Mouse (Mus musculus) liver, embryonic 14.5 days (tissue): Measurements from ENCODE around the gene Fosb. TPM values are rescaled to one million over a fixed set of nuclear protein-coding genes. Genes with fewer than 3 reads are reported as not detected.
A peak's percentile ranks its signal among the peaks of the same experiment; 100 is the strongest.

Source experiments
- ATAC-seq: fragments of 200-750 bp; cut with Nextera tagmentation; 2 replicates; pipeline ENCODE4 v1.8.0; 2017; ENCODE audit warnings: moderate number of reproducible peaks, mild to moderate bottlenecking, moderate library complexity; ENCODE audit not compliant: insufficient read depth
- DNase-seq, 3 experiments: peaks; one replicate each; pipeline ENCODE4 v3.0.0-alpha.2; 2012 to 2013; ENCODE audit warnings: low read depth in 3 of 3, low spot score in 3 of 3
- H3K27ac ChIP-seq: fragments of 300-500 bp; sonication (generic); 2 replicates; pipeline ENCODE4 v1.5.1; 2014; ENCODE audit warnings: moderate library complexity, mild to moderate bottlenecking, control low read depth, inconsistent platforms
- H3K27me3 ChIP-seq: fragments of 300-500 bp; sonication (generic); 2 replicates; pipeline ENCODE4 v1.6.1; 2014; ENCODE audit warnings: mild to moderate bottlenecking, low read length, moderate library complexity; ENCODE audit not compliant: control insufficient read depth, insufficient read depth
- H3K36me3 ChIP-seq: fragments of 300-500 bp; sonication (generic); replicated peaks from 2 replicates; pipeline ENCODE4 v1.6.1; 2014; ENCODE audit warnings: low read depth; ENCODE audit not compliant: control insufficient read depth, insufficient read depth
- H3K4me1 ChIP-seq, 2 experiments: fragments of 200-500 bp in 1 of 2; fragments of 300-500 bp in 1 of 2; sonication (generic) in 1 of 2; replicated peaks; 2 replicates each; pipeline ENCODE4 v1.6.1; 2012 to 2014; ENCODE audit warnings: antibody characterized with exemption in 1 of 2, inconsistent platforms in 1 of 2, low read length in 1 of 2; ENCODE audit not compliant: control insufficient read depth in 2 of 2, insufficient read depth in 2 of 2
- H3K4me2 ChIP-seq: fragments of 300-500 bp; sonication (generic); 2 replicates; pipeline ENCODE4 v1.6.1; 2014; ENCODE audit warnings: low read depth, mild to moderate bottlenecking, control low read depth, moderate library complexity
- H3K4me3 ChIP-seq, 2 experiments: fragments of 200-500 bp in 1 of 2; fragments of 300-500 bp in 1 of 2; sonication (generic) in 1 of 2; 2 replicates each; pipeline ENCODE4 v1.5.1; 2012 to 2014; ENCODE audit warnings: low read depth in 2 of 2, low read length in 2 of 2, mild to moderate bottlenecking in 2 of 2, control low read depth in 1 of 2, inconsistent platforms in 1 of 2, moderate library complexity in 1 of 2; ENCODE audit not compliant: insufficient read depth in 1 of 2
- H3K9ac ChIP-seq: fragments of 300-500 bp; sonication (generic); replicated peaks from 2 replicates; pipeline ENCODE4 v1.6.1; 2014; ENCODE audit warnings: mild to moderate bottlenecking, control low read depth, moderate library complexity
- H3K9me3 ChIP-seq: fragments of 300-500 bp; sonication (generic); 2 replicates; pipeline ENCODE4 v1.6.1; 2016; ENCODE audit warnings: low read length, mixed read lengths; ENCODE audit not compliant: control insufficient read depth
- CTCF ChIP-seq: IDR thresholded peaks from 2 replicates; pipeline ENCODE4 v1.5.1; 2016; ENCODE audit warnings: antibody characterized with exemption, low read depth, control low read depth
- EP300 ChIP-seq: IDR thresholded peaks from 2 replicates; pipeline ENCODE4 v1.6.1; 2016; ENCODE audit warnings: antibody characterized with exemption, low read depth
- WGBS: fragments of 180-500 bp; shearing (Covaris S2); extraction: QIAGEN DNeasy Blood & Tissue Kit; methylation state at CpG from one replicate; pipeline ENCODE4 v1.1.7; 2014; ENCODE audit not compliant: insufficient replicate concordance; 5-methylcytosine and 5-hydroxymethylcytosine counted together
- polyA plus RNA-seq, 2 experiments: library from polyadenylated mRNA; depleted of rRNA in 1 of 2; stranded (reverse) in 1 of 2; unstranded in 1 of 2; fragments of >200 nt; fragmentation: Nextera tagmentation in 1 of 2; extraction: Ambion mirVana in 1 of 2; gene quantifications; 2 replicates each; pipeline versions ENCODE4 v1.2.1 to v1.2.3; 2012 to 2014

Fosb gene
- polyA plus RNA-seq, 2 experiments = 0.03 TPM; not detected in 1

DNA sequence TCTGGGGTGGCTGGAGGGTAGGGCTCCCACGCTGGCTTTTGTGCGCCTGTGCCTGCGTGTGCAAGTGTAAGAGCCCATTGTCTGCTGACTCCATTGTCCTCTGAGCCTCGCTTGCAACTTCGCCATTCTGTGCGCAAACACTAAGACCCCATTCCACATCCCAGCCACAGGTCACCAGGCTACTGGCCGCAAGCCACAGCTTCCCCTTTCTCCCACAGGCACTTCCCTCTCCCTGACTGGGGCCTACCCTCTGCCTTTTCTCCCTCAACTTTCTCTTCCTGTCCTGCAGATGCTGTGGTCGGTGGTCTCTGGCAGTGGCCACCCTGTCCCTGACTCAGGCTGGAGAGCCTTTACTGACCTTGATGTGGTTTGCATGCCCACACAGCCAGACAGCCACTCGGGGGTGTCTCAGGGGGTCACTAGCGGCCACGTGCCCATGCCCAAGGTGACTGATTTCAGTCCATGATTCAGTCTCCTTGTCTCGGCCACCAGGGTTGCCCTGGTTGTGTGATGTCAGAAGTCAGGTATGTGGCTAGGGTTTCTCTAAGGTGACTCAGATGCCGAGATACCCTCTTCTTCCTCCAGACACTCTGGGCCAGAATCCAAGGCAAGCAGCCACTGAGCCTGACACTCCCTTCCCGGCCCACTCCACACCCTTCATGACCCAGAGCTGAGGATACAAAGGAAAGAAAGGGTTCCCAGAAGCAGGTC is 6.8 kb upstream of the Fosb start:
- TF ChIP-seq CTCF = no peak
- no peak overlapping the region for H3K9ac ChIP-seq
- 9% methylated on average over 14 of the region's 14 CpGs for WGBS
- ATAC-seq = no peak
- H3K4me2 ChIP-seq = no peak overlapping the region
- no peaks in the 10 kb centered on the region for H3K9me3 ChIP-seq
- DNase-seq = no peak
- no peaks in the 10 kb centered on the region for H3K36me3 ChIP-seq
- H3K27ac ChIP-seq = no peak overlapping the region
- peaks cover 0 to 3% of the 10 kb centered on the region in 2 experiments; a peak in 2 of 4 replicates for H3K4me1 ChIP-seq
- H3K4me3 ChIP-seq = no peak overlapping the region
- peaks cover 28% of the 10 kb centered on the region for H3K27me3 ChIP-seq

DNA sequence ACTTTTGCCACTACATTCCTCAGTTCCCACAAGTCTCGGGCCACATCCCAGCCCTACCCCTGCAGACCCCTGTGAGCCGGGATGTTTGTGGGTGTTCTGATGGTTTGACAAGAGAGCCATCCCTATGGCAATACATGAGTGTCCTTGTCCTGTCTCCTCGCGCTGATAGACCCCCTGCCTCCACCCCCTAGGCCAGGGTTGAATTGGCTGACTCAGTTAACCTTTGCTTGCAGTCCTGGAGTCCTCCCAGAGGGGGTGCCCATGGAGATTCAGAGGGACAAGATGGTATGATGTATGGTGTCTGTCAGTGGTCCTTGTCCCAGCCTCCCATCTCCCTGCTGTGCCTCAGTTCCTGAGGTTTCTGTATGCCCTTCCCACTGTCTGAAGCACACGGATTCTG is 4.2 kb upstream of the Fosb start:
- no peaks in the 10 kb centered on the region for H3K36me3 ChIP-seq
- H3K27ac ChIP-seq = no peak overlapping the region
- 31% methylated on average over 5 of the region's 5 CpGs for WGBS
- no peak for DNase-seq
- no peak overlapping the region for H3K4me3 ChIP-seq
- peaks cover 0 to 6% of the 10 kb centered on the region in 2 experiments; a peak in 3 of 4 replicates for H3K4me1 ChIP-seq
- ATAC-seq = no peak
- peaks cover 24% of the 10 kb centered on the region for H3K27me3 ChIP-seq
- H3K4me2 ChIP-seq = no peak overlapping the region
- TF ChIP-seq CTCF = no peak
- no peak for TF ChIP-seq EP300
- no peaks in the 10 kb centered on the region for H3K9me3 ChIP-seq
- H3K9ac ChIP-seq = no peak overlapping the region

DNA sequence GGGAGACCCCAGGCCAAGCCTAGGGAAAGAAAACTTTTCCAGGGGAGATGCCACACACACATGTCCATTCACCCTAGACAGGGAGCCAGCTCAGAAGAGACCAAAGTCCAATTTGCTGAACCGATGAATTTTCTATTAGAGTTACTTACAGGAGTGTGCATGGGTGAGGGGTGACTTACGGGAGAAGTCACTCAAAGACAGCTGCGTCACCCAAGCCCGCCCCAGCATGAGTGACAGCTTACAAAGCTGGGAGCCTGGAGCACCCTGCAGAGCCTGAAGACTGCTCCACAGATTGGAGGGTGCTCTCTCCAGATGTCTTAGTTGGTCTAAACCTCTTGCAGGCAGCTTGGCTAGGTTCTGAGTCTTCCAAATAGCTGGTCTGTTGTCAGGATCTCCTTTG is 2.1 kb upstream of the Fosb start:
- no peak for DNase-seq
- TF ChIP-seq EP300 (no peak), CTCF (no peak)
- H3K4me1 ChIP-seq = peaks cover 3 to 11% of the 10 kb centered on the region in 2 experiments; a peak in 3 of 4 replicates
- no peak for ATAC-seq
- 25% methylated on average over 4 of the region's 4 CpGs for WGBS
- H3K27ac ChIP-seq = no peak overlapping the region
- no peak overlapping the region for H3K4me2 ChIP-seq
- H3K9me3 ChIP-seq = no peaks in the 10 kb centered on the region
- no peak overlapping the region for H3K9ac ChIP-seq
- H3K27me3 ChIP-seq = peaks cover 25% of the 10 kb centered on the region
- H3K4me3 ChIP-seq = no peak overlapping the region
- no peaks in the 10 kb centered on the region for H3K36me3 ChIP-seq

DNA sequence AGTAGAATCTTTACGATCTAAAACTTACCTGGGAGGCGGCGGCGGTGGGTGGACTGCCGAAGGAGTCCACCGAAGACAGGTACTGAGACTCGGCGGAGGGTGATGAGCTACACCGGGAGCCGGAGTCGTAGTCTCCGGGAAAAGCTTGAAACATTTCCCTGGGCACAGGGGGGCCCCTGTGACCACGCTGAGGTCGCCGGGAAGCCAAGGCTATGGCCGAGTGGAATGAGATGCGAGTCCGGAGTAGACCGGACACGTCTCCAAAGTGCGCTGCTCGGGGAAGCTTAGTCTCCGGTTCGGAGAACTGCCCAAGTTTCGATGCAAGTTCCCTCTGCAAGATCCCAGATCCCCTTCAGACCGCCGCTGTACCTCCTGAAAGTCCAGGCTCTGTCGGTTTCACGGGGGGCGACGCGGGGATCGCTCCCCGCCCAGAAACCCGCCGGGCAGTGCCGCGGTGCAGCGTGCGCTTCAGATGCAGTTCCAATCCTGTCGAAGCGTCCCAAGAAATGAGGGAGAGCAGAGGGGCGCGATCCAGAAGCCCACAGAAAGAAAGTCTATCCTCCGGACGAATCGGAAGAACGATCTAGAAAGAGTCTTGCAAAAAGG is 470 bp downstream of the Fosb start:
- H3K4me3 ChIP-seq = peak overlapping the region; percentile 60 to 63
- no peaks in the 10 kb centered on the region for H3K36me3 ChIP-seq
- peaks cover 47% of the 10 kb centered on the region for H3K27me3 ChIP-seq
- no peak for ATAC-seq
- peak overlapping the region; percentile 87 for H3K4me2 ChIP-seq
- TF ChIP-seq EP300 (no peak), CTCF (no peak)
- peaks cover 3 to 11% of the 10 kb centered on the region in 2 experiments; a peak in 3 of 4 replicates for H3K4me1 ChIP-seq
- under 1% methylated on average over 48 of the region's 48 CpGs for WGBS
- H3K9ac ChIP-seq = peak overlapping the region; percentile 40
- no peak overlapping the region for H3K27ac ChIP-seq
- H3K9me3 ChIP-seq = no peaks in the 10 kb centered on the region
- DNase-seq = no peak
